Mouse (Mus musculus) heart, adult 8-10 months (tissue): ENCODE results near the gene Slc1a5. TPM values are rescaled to one million over a fixed set of nuclear protein-coding genes. Genes with fewer than 3 reads are reported as not detected.

Source experiments
- DNase-seq: peaks from one replicate; pipeline ENCODE4 v3.0.0; 2022; ENCODE audit warnings: low spot score
- total RNA-seq, 4 experiments: library from RNA; stranded (reverse); gene quantifications; 2 replicates each; pipeline ENCODE4 v1.2.4; 2022

Slc1a5 gene
- 10 to 100 TPM; 14.5 to 21.7 (median 17.7) TPM for total RNA-seq

- DNase-seq = peak; percentile 93
Measured at GRCm38 (mm10) chr7:16780825-16781554, at the start of gene Slc1a5. Gene Slc1a5 (plus strand): TSS chr7:16781340.

GRCm38 (mm10) chr7:16731893-16732422 lies 49.2 kb upstream of the Slc1a5 start:
- no peak for DNase-seq

- DNase-seq = no peak
Measured at GRCm38 (mm10) chr7:16737606-16738072, 43.5 kb upstream of the Slc1a5 start.

DNA sequence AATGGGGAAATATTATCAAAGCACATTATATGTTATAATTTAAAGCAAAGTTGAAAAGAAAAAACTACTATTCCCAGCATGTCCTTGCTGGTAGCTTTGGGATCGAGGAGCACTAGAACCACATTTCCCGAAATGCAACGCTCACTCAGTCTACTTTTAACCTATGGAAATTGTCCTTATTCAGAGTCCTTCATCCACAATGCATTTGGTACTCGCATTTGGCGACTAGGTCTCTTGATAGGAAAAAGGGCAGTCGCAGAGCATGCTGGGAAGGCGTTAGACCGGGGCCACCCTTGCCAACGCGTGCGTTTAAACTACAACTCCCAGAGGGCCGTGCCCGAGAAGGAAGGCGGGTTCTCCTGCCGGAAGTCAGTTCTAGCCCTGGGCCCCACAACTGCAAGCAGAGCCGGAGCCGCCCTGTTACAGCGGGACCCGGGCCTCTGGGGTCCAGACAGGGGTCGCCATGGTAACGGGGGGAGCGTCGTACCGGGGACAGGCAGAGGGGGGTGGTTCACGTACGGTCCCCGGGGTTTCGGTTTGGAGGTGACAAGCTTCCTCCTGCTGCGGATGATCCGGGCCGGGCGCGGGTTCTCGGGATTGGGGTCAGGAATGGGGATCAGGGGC lies 43.0 kb upstream of the Slc1a5 start, which contains the start of gene Ap2s1:
Ap2s1 (plus strand) TSS at position 338 of the 624 bp plus-strand sequence.
- peak; percentile 98 for DNase-seq

DNA sequence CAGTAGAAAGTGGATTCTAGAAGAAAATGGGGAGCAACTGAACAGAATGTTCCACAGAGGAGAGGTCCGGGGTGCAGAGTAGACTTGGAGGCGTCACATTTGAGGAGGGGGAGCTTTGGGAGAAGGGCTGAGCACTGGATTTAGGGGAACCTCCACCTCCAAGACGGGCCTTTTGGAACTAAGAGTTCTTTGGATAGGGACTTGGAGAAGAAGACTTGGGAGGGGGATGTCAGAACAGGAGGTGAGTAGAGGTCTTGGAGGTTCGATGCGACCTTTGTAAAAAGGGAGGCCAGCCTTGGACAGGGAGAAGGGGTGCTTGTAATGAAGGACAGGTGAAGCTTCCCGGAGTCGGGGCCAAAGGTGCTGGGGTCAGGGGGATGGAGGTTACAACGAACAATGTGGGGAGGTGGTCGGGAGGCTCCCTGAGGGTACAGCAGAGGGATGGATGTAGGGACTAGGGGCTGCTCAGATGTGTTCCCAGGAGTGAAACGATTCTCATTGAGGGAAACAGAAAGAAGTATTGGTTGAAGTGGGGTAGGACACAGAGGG lies 42.0 kb upstream of the Slc1a5 start:
- DNase-seq = no peak

- DNase-seq = no peak
Measured at GRCm38 (mm10) chr7:16745373-16745772, 35.8 kb upstream of the Slc1a5 start.

- DNase-seq = peak; percentile 71
Measured at GRCm38 (mm10) chr7:16746093-16746492, 35.0 kb upstream of the Slc1a5 start.

DNA sequence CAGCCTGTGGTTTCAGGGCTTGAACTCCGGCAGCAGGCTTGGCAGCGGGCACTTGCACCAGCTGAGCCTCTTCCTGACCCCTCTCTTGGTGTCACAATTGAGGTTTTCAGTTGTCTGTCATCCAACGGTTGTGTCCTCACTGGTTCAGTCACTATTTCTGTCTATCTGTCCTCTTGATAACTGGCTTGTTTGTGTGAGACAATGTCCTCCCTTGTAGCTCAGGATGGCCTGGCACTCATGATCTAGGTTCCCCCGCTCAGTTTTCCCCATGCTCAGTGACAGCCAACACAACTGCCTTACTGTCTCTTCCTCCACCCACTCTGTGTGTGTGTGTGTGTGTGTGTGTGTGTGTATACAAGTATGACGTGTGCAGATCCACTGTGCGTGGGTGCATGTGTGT lies 33.5 kb upstream of the Slc1a5 start:
- no peak for DNase-seq

GRCm38 (mm10) chr7:16752016-16752415 lies 29.1 kb upstream of the Slc1a5 start:
- DNase-seq = no peak

DNA sequence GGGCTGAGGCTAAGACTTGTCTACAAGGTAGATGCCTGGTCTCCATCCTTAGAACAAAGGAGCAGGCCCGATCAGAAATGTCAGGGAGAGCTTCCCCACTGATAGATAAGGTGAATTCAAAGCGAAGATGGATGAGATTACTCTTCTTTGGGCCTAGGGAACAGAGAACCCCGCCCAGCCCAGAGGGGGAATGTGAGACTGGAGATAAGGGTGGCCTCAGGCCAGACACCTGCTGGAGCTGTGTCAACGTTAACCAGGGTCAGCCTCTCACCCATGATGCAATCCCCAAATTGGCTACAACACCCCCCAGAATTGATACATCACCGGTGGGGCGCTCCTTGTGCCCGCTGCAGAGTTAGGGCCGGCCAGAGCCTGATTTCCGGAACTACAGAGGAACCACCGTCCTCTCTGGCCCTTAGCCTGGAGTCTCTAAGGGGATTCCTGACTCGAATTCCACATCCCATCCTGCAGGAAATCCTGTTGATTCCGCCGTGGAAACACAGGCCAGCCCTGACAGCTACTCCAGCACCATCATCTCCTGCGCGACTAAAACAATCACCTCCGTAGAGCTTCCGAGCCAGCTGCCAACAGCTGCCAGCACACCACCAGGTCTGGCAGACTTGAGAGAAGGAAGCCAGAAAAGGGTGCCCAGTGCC lies 25.6 kb upstream of the Slc1a5 start:
- DNase-seq = peak; percentile 75

- no peak for DNase-seq
Measured at GRCm38 (mm10) chr7:16758872-16759574, 22.1 kb upstream of the Slc1a5 start.

- peak; percentile 80 for DNase-seq
Measured at GRCm38 (mm10) chr7:16760292-16760691, 20.8 kb upstream of the Slc1a5 start.

DNA sequence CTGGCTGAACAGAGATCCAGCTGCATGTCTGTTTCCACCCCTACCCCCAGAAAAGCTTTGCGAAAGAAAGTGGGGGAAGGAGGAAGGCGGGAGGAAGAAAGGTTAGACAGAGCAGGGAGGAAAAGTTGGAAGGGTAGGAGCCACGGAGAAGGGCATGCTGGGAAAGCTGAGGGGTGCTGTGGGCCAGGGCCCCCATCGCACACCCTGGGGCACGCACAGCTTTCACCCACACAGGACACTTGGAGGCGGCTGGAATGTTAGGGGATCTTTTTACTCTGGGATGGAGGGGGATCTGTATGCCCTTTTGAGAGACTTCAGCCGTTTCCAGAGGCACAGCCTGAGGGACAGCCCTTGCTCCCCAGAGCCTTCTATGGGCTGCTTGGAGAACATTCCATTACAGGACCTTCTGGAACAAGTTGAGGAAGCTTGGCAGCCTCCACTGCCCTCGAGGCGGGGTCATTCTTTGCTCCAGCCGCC lies 20.1 kb upstream of the Slc1a5 start:
- DNase-seq = peak; percentile 84

DNA sequence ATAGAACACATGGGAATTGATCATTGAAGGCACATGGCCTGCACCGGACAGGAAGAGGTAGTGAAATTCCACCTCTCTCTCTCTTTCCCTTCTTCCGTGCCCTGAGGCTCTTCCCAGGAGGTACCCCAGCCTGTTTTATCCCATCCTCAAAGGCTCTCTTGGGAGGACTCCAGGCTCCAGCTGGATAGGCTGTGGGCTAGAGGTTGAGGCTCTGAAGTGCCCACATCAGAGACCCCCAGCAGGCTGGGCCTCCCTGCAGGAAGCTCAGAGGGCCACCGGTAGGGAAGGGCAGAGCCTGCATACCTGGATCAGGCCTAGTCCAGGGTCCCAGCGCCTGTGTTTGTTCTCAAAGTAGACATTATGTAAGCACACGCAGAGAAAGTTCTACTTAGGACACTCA lies 19.5 kb upstream of the Slc1a5 start:
- no peak for DNase-seq

- DNase-seq = no peak
Measured at GRCm38 (mm10) chr7:16763463-16764218, 17.5 kb upstream of the Slc1a5 start.

DNA sequence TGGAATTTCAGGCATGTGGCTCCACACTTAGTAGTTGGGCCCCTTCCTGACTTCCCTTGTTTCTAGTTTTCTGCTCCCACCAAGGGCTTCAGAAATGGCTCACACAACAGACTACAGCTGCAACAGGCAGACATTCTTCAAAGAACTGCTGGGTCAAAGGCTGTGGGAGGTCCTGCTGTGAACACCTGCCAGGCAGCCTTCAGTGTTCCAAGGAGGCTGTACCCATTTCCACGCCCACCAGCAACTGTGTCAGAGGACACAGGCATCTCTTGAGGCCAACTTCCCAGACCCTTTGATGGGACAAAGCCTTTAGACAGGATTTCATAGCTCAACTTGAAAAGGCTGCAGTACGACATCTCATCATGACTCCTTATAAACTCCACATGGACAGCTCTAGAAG lies 14.7 kb upstream of the Slc1a5 start:
- DNase-seq = no peak

GRCm38 (mm10) chr7:16775888-16776287 lies 5.3 kb upstream of the Slc1a5 start:
- no peak for DNase-seq

DNA sequence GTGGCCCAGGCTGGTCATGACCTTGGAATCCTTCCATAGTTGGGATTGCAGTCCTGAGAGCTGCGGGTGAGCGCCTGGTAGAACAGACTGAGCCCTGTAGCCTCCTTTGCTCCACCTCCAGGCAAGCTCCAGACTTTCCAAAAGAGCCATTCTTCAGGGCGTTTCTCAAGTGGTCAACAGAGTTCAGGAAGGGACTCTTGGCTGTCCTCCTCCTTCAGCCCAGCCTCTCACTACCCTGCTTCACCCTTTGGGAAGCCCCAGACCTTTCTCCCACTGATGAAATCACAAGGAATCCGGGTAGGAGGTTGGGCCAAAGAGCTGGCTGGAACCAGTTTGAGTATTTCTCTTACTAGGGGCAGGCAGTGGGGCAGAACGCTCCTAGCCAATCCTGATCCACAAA lies 1.1 kb upstream of the Slc1a5 start:
- DNase-seq = peak; percentile 61

DNA sequence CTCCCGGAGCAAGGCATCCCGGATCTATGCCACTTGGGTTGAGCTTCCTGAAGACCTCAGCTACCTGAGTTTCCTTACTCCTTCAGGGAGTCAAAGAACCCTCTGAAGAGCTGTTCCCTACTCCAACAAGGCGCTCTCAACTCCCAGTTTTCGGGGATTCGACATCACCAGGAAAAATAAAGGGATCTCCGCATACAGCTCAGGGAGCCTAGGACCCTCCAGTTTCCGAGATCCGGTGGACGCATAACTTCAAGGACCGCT lies 345 bp downstream of the Slc1a5 start:
- no peak for DNase-seq

- no peak for DNase-seq
Measured at GRCm38 (mm10) chr7:16781816-16782554, 845 bp downstream of the Slc1a5 start.
